Mouse (Mus musculus): ENCODE measurements at regions not wholly inside any gene's neighbourhood (a gene's known extent, or its start where the extent isn't known, plus 50 kb on each side); places are given as distances from the start of the nearest gene placed in this dataset.

DNA sequence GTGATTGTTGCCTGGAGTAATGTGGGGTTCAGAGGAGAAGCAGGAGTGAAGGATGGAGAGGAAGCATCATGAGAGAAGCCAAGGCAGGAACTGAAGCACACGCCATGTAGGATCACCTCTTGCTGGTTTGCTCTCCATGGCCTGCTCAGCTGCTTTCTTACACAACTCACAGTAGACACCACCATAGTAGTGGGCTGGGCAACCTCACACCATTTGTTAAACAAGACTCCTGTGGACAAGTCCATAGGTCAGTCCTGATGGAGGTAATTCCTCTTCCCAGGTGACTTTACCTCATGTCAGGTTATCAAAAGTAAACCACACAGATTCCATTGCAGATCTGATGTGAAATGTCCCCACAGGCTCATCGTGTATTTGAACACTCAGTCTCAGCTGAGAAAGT, 285.5 kb upstream of the Hs6st1 start:
- in situ Hi-C loops (cut with MboI, MseI): no loop called here

DNA sequence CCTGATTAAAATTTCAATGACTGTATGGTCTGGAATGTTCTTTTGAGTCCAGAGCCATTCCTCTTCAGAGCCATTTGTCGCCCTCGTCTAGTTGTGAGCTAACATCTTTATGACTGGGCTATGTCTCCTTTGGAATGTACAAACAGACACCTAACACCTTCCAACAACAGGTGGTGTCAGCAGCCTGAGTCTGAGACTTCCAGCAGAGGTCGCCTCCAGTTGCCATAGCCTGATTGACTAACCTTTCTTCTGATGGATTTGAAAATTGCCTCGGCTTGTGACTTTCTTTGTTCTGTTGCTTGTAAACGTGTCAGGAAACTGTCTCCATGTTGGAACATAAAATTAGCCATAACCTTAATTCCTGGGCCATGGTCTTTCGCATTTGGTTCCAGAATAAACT, 284.8 kb upstream of the Hs6st1 start:
- in situ Hi-C loops (cut with MboI, MseI): no loop called here

DNA sequence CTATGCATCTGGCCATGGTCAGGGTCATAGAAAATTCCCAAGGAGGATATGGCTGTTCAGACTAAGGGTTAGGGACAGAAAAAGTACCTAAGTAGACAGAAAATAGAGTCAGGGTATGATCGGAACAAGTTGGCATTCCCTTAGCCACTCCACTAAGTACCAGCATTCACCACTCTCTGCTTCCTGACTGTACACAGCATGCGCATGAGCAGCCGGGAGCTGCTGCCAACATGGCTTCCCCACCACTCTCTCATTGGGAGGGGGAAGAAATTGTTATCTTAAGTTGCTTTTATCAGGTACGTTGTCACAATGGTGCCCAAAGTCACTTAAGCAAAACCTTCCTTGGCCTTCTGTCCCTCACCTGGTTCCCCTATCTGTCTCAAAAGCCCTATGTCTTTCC, 282.0 kb upstream of the Hs6st1 start:
- in situ Hi-C loops (cut with MboI, MseI): no loop called here

DNA sequence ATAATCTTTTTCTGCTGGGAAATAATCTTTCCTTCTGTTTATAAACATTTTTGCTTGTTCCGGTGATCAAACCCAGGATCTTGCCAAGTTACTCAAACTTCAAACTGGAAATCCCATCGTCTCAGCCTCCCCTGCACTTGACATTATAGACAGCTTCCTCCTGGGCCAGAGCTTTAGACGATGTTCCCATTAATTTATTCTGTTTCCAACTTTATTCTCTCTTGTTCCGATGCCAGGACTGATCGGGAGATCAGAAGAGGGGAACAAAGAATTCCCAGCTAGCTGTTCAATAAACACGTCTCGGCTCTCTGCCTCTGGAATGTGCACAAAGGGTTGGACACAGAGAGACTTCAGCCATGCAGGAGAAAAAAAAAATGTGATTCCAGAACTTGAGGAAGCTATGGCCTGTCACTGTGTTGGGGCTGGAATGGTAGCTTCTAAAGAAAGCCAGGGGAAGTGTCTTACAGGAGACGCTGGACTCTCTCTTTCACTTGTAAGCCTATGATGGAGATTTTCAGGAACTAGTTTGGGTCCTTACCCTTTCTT, 281.5 kb upstream of the Hs6st1 start:
- in situ Hi-C loops (cut with MboI, MseI): no loop called here

DNA sequence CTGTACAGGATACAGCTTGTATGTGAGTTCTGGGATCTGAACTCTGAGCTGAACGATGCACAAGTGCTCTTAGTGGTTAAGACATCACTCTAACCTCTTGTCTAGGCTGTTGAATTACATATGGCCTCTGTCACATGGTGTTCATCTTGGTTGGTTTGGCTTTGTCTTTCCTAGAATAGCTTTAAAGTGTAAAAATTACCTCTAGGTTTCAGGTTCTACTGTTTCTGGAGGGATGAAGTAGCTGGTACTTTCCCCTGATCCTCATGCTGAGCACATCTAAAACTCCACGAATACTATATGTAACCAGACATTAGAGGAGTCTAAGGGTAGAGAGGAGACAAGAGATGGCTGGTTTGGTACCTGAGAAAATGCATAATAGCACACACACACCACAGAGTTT, 271.1 kb upstream of the Hs6st1 start:
- in situ Hi-C loops (cut with MboI, MseI): no loop called here

DNA sequence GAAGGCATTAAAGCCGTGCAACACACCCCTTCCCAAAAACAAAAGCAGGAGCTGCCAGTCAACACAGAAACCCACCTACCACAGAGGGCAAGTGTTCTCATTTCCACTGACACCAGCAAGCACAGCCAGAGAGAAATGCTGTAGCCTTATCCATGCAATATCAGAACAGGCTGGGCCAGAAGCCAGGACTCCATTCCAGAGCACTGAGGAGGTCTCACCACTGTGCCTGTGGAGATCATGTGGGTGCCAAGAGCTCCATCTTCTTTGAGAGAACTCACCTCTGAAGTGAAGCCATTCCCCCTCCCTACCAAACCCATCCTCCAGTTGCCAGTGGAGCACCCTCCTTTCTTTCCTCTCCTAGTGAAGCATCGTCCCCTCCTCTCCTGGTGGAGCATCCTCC, 270.7 kb upstream of the Hs6st1 start:
- in situ Hi-C loops (cut with MboI, MseI): no loop called here

DNA sequence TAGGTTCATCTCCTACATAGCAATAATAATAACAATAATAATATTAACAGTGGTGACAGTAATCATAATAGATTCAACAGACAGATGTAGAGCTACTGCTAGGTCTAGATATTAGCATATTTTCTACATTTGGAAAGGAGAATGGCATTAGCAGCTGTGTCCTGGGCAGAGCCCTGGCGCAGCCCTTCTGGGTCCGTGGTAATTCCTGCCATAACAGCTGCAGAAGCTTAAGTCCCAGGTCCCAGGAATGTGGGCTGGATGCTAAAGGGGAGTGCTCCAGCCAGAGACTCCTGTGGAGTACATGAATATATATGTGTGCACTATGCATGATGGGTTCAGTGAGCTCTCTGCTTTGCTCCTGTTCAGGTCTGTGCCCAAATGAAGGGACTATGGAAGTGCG, 262.7 kb upstream of the Hs6st1 start:
- in situ Hi-C loops (cut with MboI, MseI): no loop called here

DNA sequence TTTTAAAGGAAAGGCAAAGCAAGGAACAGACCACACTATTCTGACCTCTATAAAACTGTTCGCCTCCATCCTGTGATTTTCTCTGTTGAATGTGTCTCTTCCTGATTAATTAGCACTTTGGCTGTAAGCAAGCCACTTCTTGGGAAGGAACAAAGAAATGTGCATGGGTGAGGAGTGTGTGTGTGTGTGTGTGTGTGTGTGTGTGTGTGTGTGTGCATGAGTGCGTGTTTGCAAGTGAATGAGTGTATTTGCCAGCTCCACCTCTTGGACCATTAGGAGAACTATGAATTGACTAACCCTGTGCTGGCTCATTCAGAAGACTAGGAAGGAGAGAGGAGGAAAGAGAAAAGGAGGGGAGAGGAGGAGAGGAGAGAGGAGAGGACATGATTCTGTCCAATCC, 261.9 kb upstream of the Hs6st1 start:
- in situ Hi-C loops (cut with MboI, MseI): no loop called here

DNA sequence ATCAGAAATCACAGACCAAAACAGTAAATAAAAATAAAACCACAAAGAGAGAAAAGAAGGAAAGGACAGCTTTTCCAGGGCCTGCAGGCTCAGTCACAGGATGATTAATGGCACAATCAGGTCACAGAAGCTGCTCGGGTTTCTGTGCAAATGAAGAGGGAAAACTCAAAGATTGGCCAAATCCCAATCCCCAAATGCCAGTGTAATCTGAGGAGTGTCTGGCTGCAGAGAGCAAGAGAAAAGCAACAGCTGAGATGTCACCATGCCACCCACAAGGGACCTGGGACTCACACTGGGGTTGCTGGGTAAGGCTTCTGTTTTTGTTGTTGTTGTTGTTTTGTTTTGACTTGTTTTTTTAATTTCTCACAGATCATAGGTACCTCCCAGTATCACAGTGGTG, 261.5 kb upstream of the Hs6st1 start:
- in situ Hi-C loops (cut with MboI, MseI): no loop called here

DNA sequence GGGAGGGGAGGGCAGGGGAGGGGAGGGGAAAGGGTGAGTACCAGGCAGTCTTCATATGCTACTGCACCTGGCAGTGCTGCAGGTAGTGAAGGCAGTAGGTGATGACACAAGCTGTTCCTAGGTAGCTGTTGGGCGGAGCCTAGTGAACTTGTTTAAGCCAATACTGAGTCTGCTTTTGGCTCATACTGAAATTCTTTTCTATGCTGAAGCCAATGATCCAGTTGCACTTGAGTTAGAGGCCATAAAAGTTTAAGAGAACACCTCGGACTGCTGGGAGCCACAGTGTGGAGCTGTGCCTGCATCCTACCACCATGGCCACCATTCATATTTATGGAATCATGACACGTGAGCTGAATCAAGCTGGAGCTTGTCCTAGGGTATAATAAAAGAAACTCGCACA, 259.3 kb upstream of the Hs6st1 start:
- in situ Hi-C loops (cut with MboI, MseI): no loop called here

DNA sequence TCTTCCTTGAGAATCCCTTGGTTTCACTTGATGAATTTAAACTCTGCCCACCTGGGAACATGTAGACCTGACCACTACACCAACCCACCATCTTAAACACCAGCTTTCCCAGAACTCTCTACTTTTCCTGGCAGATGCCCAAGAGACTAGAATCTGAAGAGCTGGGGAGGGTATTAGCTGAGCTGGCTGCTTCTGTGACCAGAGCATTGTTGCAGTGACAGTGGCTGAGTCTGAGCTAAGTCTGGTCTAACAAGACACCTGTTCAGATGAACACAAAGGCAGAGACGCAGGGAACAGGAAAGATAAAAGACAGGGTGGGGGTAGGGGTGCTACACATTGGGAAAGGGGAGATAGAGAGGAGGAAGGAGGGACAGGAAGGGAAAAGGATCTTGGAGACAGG, 258.9 kb upstream of the Hs6st1 start:
- in situ Hi-C loops (cut with MboI, MseI): no loop called here

DNA sequence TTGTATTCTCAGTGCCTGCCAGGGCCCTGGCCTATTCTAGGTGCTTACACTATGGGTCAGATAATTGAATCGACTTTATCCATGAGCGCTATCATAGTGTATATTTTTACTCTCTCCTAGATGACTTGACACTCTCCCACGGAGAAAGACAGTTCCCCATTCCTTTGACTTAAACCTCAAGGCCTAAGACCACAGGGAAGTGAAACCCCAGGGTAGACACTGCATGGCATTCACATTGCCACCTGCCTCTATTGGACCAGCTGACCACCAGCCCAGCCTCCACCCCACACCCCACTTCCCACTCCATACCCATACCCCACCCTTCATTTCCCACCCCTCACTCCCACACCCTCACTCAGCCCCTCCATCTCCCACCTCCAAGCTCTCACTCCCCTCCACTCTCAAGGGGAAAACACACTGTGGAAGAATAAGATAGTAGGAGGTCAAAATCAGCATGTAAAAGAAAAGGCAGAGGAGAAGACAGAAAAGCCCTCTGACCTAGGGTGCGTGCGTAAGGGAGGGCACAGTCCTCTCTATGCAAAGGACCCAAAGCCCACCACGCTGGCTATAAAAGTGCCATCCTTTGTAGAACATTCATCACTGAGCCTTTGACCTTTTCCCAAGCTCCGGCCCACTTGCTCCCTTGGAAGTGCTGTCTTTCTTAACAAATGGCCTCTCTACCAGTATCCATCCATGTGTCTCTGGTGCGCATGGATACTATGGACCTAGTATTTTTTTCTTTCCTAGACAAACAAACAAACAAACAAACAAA, 257.4 kb upstream of the Hs6st1 start:
- in situ Hi-C loops (cut with MboI, MseI): no loop called here

DNA sequence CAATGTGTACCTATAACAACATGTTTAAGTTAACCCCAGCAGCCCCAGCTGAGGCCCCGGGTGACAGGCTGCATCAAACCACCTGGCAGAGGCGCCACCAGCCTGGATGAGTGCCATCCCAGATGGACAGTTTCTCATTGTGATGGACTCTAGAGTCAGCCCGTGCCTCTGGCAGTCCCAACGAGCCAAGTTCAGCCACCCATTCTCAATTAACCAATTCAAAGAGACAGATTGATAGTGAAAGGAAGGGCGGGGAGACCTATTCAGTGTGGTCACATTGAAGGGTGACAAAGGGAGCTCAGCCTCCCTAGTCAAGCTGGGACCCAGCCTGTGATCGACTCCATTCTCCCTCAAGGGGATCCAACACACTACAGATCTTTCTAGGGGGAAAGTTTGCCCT, 256.8 kb upstream of the Hs6st1 start:
- in situ Hi-C loops (cut with MboI, MseI): no loop called here

DNA sequence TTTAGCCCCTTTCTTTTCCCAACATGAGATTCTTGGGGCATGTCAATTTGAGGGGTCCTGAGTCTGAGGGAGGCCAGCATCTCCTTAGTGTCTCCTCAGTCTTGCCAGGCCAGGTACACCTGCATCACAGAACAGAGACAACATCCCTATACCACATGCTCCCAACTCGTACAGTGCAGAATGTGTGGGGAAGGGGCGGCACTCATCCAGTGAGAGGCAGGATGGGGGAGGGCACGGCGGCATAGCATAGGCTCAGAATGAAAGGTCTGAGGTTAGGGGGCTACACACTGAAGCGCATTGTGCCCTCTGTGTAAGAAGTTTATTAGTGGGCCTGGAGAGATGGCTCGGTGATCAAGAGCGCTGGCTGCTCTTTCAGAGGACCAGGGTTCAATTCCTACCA, 256.4 kb upstream of the Hs6st1 start:
- in situ Hi-C loops (cut with MboI, MseI): no loop called here

DNA sequence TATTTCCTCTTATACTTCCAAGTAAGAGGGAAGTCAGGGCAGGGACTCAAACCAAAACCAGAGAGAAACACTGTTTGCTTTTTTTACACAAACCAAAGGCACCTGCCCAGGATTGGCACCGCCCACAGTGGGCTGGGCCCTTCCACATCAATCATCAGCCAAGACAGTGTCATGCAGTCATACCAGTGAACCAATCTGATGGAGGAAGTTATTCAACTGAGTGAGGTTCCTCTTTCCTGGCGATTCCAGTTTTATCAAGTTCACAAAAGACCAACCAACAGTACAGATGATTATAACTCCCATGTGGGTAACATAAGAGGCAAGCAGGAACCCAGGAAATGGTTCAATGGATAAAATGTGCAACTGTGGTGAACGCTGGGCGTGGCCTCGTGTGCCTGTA, 254.6 kb upstream of the Hs6st1 start:
- in situ Hi-C loops (cut with MboI, MseI): no loop called here

DNA sequence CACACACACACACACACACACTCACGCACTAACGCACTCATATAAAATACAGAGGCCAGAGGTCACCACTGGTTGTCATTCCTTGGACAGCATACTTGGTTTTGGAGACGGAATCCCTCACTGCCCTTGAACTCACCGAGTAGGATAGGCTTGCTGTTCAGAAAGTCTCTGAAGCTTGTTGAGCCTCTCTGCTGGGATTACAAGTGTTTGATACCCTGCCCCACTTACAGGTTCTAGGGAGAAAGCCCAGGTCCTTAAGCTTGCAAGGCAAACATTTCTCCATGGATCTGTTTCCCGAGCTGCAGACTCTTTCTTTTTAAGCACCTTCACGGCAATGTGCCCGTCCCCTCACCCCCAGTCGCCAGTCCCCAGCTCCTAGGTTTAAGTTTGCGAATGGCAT, 254.0 kb upstream of the Hs6st1 start:
- in situ Hi-C loops (cut with MboI, MseI): no loop called here

DNA sequence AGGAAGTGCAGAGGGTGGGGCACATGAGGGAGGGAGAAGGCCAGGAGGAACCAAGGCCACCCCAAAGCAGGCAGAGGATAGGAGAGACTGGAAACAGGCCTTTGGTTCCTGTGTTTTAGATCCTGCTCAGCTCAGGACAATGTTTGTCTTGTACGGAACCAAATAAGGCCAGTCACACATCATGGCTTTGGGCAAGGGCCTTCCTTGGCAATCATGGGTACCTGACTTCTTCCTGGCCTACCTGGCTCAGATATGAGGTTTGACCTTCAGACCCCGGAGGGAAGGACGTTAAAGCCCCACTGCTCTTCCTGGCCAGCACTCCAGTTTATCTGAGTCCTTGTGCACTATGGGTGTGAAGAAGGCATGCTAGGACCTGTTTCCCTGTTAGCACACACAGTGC, 253.4 kb upstream of the Hs6st1 start:
- in situ Hi-C loops (cut with MboI, MseI): no loop called here

DNA sequence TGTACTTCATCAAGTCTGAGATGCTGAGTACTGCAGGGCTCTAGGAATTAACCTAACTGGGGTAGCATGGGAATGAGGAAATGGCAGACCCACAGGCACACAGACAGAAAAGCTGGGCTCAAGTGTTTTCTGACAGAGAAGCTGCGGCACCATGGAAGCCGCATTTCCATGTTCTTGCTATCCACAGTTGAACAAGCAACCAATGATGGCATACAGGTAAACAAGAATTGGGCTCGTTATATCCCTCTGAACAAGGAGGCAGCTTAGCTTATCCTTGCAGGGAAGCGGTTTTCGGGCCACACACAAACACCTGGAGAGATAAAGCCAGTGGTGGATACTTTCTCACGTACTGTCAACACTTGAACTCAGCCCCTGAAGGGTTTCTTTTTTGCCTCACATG, 246.4 kb upstream of the Hs6st1 start:
- in situ Hi-C loops (cut with MboI, MseI): no loop called here

DNA sequence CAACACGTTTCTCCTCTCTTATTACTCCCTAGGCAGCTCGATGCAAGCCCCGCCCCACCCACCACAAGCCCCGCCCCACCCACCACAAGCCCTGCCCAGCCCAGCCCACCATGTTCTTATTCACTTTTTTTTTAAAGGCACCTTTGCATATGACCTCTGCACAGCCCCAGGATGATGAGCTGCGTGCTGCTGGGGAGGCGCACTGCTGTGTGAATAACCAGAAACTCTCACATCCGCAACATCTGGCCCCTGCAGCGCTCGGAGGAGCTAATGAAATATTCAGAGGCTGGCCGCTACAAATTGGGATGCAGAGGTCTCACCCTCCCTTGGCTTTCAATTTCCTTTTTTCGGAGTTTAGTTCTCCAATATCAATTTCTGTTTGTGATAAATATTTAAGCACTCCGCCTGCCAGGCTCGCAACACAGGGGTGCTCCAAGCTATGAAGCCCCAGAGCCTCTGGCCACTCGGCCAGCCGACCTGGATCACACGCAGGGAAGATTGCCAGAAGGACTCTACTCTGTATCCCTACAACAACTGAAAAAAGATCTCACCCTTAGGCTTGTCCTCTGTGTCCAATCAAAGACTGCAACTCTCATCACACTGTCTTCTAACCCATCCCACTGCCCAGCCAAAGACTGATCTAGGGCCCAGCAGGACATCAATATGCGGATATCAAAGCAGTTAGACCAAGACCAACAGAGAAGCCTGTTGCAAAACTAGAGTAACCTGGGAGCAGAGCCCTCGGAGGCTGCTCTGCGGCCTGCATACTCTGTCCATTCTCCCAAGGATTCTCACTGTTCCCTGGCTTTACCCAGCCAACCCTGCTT, 245.6 kb upstream of the Hs6st1 start:
- in situ Hi-C loops (cut with MboI, MseI): no loop called here

DNA sequence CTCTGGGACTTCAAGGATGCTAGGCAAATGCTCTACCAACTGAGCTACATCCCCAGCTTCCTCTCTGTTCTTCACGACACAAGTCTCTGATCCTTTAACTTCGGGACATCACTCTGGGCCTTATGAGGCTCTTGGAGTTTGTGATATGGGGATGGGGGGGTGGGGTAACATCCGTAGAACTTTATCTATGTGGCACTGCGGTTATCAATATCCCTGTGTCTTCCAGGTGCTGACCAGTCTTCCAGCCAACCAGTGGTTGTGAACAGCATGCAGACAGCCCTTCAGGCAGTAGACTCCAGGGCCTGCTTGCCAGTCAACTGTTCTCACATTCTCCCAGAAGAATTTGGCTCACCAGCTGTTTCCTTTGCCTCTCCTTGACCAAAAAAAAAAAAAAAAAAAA, 244.7 kb upstream of the Hs6st1 start:
- in situ Hi-C loops (cut with MboI, MseI): no loop called here

DNA sequence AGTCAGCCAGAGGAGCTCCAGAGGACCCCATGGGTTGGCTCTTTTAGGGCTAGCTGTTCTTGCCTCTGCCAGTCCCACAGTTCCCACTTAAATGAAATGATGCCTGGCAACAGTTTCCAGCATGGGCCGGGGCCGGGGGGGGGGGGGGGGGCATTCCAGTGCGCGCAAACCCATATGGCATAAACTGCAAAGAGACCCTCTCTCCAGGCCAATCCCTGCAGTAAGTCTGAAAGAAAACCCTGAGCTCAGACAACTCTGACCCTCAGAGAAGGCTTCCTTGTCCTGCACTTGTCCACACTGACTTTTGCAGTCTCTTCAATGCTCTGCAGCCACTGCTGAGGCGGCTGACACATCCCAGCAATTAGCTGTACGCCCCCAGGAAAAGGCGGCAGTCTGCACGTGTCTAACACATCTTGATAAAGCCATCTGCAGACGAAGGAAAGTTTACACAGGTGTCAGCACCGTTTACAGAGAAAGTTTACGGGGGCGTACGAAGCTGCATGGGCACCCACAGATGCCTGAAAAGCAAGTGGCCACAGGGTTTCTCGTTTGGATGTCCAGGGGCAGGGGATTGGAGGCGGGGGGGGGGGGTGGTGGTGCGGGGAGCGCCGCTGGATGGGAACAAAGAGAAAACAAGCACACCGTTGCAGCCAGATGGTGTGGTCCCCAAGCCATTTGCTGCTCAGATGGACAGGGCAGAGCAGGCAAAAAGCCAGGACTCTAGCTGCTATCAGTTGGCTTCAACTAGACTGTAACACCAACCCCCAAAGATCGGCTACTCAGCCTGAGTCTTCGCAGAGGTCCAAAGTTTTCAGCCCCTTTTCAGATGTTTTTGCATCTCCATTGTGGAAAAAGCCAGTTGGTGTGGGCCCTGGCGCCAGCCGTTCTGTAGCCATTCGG, 244.0 kb upstream of the Hs6st1 start:
- in situ Hi-C loops (cut with MboI, MseI): no loop called here

DNA sequence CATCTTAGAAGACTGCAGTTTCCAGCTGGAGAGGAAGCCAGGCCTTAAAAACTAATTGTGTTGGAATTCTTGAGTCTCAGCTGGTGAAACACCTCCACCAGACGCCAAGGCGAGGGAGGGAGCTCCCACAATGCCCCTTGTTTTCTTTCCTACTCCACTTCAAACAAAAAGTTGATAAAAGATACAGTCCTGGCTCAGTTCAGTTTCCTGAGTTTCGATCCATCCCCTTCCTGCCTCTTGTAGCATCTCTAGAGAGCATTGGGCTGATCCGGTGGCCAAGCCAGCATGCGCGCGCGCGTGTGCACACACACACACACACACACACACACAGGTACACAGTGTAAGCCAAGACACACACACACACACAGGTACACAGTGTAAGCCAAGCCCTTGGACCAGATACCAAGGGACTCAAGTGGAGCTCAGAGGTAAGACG, 242.7 kb upstream of the Hs6st1 start:
- in situ Hi-C loops (cut with MboI, MseI): no loop called here

Measured in T-helper 2 cell (primary cell).